Mouse (Mus musculus): ENCODE measurements around the gene Cux1.

Cux1 gene

GRCm38 (mm10) chr5:136343156-136343890 is 224.0 kb downstream of the Cux1 start:
- in situ Hi-C loops (cut with MboI; ENCODE audit: unreplicated experiment in 2 of 2) = no loop called here

- in situ Hi-C loops (cut with MboI; ENCODE audit: unreplicated experiment in 2 of 2) = no loop called here
Observed at GRCm38 (mm10) chr5:136336798-136337527, 230.3 kb downstream of the Cux1 start.

- in situ Hi-C loops (cut with MboI; ENCODE audit: unreplicated experiment in 2 of 2) = no loop called here
Observed at GRCm38 (mm10) chr5:136335681-136336080, 231.6 kb downstream of the Cux1 start.

- in situ Hi-C loops (cut with MboI; ENCODE audit: unreplicated experiment in 2 of 2) = no loop called here
Observed at GRCm38 (mm10) chr5:136334780-136335179, 232.5 kb downstream of the Cux1 start.

- in situ Hi-C loops (cut with MboI; ENCODE audit: unreplicated experiment in 2 of 2) = no loop called here
Observed at GRCm38 (mm10) chr5:136334051-136334450, 233.2 kb downstream of the Cux1 start.

- in situ Hi-C loops (cut with MboI; ENCODE audit: unreplicated experiment in 2 of 2) = no loop called here
Observed at GRCm38 (mm10) chr5:136332786-136333462, 234.4 kb downstream of the Cux1 start.

- in situ Hi-C loops (cut with MboI; ENCODE audit: unreplicated experiment in 2 of 2) = no loop called here
Observed at GRCm38 (mm10) chr5:136327736-136328135, 239.6 kb downstream of the Cux1 start.

- in situ Hi-C loops (cut with MboI; ENCODE audit: unreplicated experiment in 2 of 2) = no loop called here
Observed at GRCm38 (mm10) chr5:136326626-136327025, 240.7 kb downstream of the Cux1 start.

- in situ Hi-C loops (cut with MboI; ENCODE audit: unreplicated experiment in 2 of 2) = no loop called here
Observed at GRCm38 (mm10) chr5:136324506-136324905, 242.8 kb downstream of the Cux1 start.

- in situ Hi-C loops (cut with MboI; ENCODE audit: unreplicated experiment in 2 of 2) = no loop called here
Observed at GRCm38 (mm10) chr5:136321378-136321777, 245.9 kb downstream of the Cux1 start.

- in situ Hi-C loops (cut with MboI; ENCODE audit: unreplicated experiment in 2 of 2) = no loop called here
Observed at GRCm38 (mm10) chr5:136312566-136312965, 254.7 kb downstream of the Cux1 start.

- in situ Hi-C loops (cut with MboI; ENCODE audit: unreplicated experiment in 2 of 2) = no loop called here
Observed at GRCm38 (mm10) chr5:136312166-136312565, 255.1 kb downstream of the Cux1 start.

- in situ Hi-C loops (cut with MboI; ENCODE audit: unreplicated experiment in 2 of 2) = no loop called here
Observed at GRCm38 (mm10) chr5:136306254-136306653, 261.0 kb downstream of the Cux1 start.

GRCm38 (mm10) chr5:136303409-136303983 is 263.8 kb downstream of the Cux1 start:
- in situ Hi-C loops (cut with MboI; ENCODE audit: unreplicated experiment in 2 of 2) = no loop called here

GRCm38 (mm10) chr5:136300880-136301279 is 266.4 kb downstream of the Cux1 start:
- in situ Hi-C loops (cut with MboI; ENCODE audit: unreplicated experiment in 2 of 2) = no loop called here

GRCm38 (mm10) chr5:136297691-136298090 is 269.6 kb downstream of the Cux1 start:
- in situ Hi-C loops (cut with MboI; ENCODE audit: unreplicated experiment in 2 of 2) = loop anchor here in 1 of 2 experiments (25.0 kb wide), 1 partner anchor 415 kb away; no protein-coding TSS in a partner anchor

GRCm38 (mm10) chr5:136296911-136297310 is 270.4 kb downstream of the Cux1 start:
- in situ Hi-C loops (cut with MboI; ENCODE audit: unreplicated experiment in 2 of 2) = loop anchor here in 1 of 2 experiments (25.0 kb wide), 1 partner anchor 415 kb away; no protein-coding TSS in a partner anchor

GRCm38 (mm10) chr5:136292971-136293418 is 274.3 kb downstream of the Cux1 start:
- in situ Hi-C loops (cut with MboI; ENCODE audit: unreplicated experiment in 2 of 2) = loop anchor here in 1 of 2 experiments (25.0 kb wide), 1 partner anchor 419 kb away; no protein-coding TSS in a partner anchor

- in situ Hi-C loops (cut with MboI; ENCODE audit: unreplicated experiment in 2 of 2) = loop anchor here in 1 of 2 experiments (25.0 kb wide), 1 partner anchor 420 kb away; no protein-coding TSS in a partner anchor
Observed at GRCm38 (mm10) chr5:136292361-136292760, 274.9 kb downstream of the Cux1 start.

GRCm38 (mm10) chr5:136291562-136291961 is 275.7 kb downstream of the Cux1 start:
- in situ Hi-C loops (cut with MboI; ENCODE audit: unreplicated experiment in 2 of 2) = loop anchor here in 1 of 2 experiments (25.0 kb wide), 1 partner anchor 421 kb away; no protein-coding TSS in a partner anchor
